Mouse (Mus musculus): ENCODE data around the gene Sptlc3.

DNA sequence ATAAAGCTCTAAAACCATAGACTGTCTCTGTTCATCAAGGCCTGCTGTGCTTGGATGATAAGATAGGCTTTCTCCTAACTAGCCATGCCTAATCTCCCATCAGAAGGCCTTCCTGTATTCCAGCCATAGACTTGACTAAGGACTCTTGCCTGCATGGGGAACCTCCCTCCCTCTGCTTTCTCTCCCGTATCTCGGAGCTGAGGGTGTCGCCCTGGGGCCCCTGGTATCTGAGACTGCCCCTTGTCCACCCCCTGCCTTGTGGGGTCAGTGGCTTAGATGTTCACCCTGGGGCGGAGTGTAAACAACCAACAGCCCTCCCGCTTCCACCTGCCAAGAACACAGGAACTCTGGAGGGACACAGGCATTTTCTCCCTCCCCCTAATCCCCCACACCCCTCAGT lies 5.0 kb upstream of the Sptlc3 start:
- TF ChIP-seq MAX (IDR thresholded peaks at IDR 0.05; ENCODE audit: low read length), result no peak
- TF ChIP-seq TCF12 (IDR thresholded peaks at IDR 0.05; ENCODE audit: low read depth, low read length), result no peak
- TF ChIP-seq CHD1 (IDR thresholded peaks at IDR 0.05; ENCODE audit: low read depth, low read length), result no peak
- no peak for TF ChIP-seq POLR2A (IDR thresholded peaks at IDR 0.05; ENCODE audit: control insufficient read depth in 1 of 2, insufficient read depth in 1 of 2, low read depth in 1 of 2, low read length in 2 of 2, poor library complexity in 1 of 2)
- no peak for TF ChIP-seq CTCF (IDR thresholded peaks at IDR 0.05 in 2 of 3, conservative IDR thresholded peaks at IDR 0.05 in 1 of 3; ENCODE audit: control insufficient read depth in 1 of 3, insufficient read depth in 1 of 3, low read depth in 2 of 3, low read length in 3 of 3, poor library complexity in 1 of 3, severe bottlenecking in 1 of 3)

Measured in MEL (cell line).